Mouse (Mus musculus) liver, postnatal 0 days (tissue): ENCODE measurements at regions not wholly inside any gene's neighbourhood (a gene's known extent, or its start where the extent isn't known, plus 50 kb on each side); places are given as distances from the start of the nearest gene placed in this dataset.

ENCODE experiments used
- CTCF ChIP-seq: sonication (generic); IDR thresholded peaks from 2 replicates; pipeline ENCODE4 v1.5.1; 2016; ENCODE audit warnings: antibody characterized with exemption, low read depth
- EP300 ChIP-seq: IDR thresholded peaks from 2 replicates; pipeline ENCODE4 v1.6.1; 2016; ENCODE audit warnings: antibody characterized with exemption, low read depth, mild to moderate bottlenecking

DNA sequence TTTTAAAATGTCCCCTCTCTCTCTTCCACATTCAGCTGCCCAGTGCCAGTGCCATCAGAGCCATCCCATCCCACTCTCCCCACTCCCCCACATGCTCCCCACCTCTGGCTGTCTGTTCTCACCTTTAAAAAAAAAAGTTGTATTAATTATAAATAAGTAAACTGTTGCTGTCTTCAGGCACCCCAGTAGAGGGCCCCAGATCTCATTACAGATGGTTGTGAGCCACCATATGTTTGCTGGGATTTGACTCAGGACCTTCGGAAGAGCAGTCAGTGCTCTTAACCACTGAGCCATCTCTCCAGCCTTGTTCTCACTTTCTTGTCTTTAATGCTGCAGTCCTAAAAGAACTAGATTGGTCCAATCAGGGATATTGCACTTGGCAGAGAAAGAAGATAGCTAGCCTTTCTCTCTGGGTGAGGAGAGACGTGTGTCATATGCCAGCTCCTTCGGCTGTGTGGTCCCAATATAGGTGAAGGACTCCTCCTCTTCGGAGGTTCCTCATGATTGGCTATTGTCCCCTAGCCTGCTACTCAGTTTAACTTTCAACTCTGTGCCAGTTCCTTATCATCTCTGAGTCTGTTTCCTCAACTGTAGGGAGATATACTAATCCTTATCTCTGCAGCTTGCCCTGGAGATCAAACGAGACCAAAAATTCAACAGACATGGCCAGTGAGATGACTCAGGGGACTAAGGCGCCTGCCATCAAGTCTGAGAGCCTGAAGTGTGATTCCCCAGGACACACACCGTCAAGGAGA lies 66.8 kb upstream of the Usp24 start:
- peak; percentile 50 for TF ChIP-seq CTCF
- TF ChIP-seq EP300: peak; percentile 83
